Mouse (Mus musculus) MEL (cell line): ENCODE measurements at regions not wholly inside any gene's neighbourhood (a gene's known extent, or its start where the extent isn't known, plus 50 kb on each side); places are given as distances from the start of the nearest gene placed in this dataset.

ENCODE experiments used
- DNase-seq: peaks from one replicate; pipeline ENCODE4 v3.0.0; 2011; ENCODE audit warnings: low read depth, low spot score
- H3K27ac ChIP-seq: 2 replicates; pipeline ENCODE4 v1.5.1; 2012; ENCODE audit warnings: low read depth, mild to moderate bottlenecking, control low read depth, low read length, moderate library complexity; ENCODE audit not compliant: control insufficient read depth
- H3K27me3 ChIP-seq, 2 experiments: fragments of 150-350 bp in 1 of 2; sonication (generic) in 1 of 2; 2 replicates each; pipeline ENCODE4 v1.6.1; 2012; ENCODE audit warnings: low read length in 2 of 2, mild to moderate bottlenecking in 2 of 2, improper control_type of control experiment in 1 of 2, moderate library complexity in 1 of 2; ENCODE audit not compliant: insufficient read depth in 2 of 2, control insufficient read depth in 1 of 2
- H3K36me3 ChIP-seq, 2 experiments: 2 replicates each; pipeline ENCODE4 v1.6.1; 2012 to 2014; ENCODE audit warnings: low read length in 2 of 2, improper control_type of control experiment in 1 of 2, inconsistent platforms in 1 of 2, mild to moderate bottlenecking in 1 of 2; ENCODE audit not compliant: insufficient read depth in 2 of 2, control insufficient read depth in 1 of 2
- H3K4me1 ChIP-seq, 2 experiments: fragments of 150-350 bp in 1 of 2; sonication (generic) in 1 of 2; 2 replicates each; pipeline ENCODE4 v1.6.1; 2012; ENCODE audit warnings: low read length in 2 of 2, improper control_type of control experiment in 1 of 2, mild to moderate bottlenecking in 1 of 2; ENCODE audit not compliant: insufficient read depth in 2 of 2, control insufficient read depth in 1 of 2
- H3K4me3 ChIP-seq, 2 experiments: fragments of 150-350 bp in 1 of 2; sonication (generic) in 1 of 2; 2 replicates each; pipeline ENCODE4 v1.5.1; 2012; ENCODE audit warnings: low read depth in 2 of 2, low read length in 2 of 2, mild to moderate bottlenecking in 2 of 2, moderate library complexity in 2 of 2, control low read depth in 1 of 2, improper control_type of control experiment in 1 of 2; ENCODE audit not compliant: control insufficient read depth in 1 of 2, insufficient read depth in 1 of 2
- H3K79me2 ChIP-seq: 2 replicates; pipeline ENCODE4 v1.6.1; 2012; ENCODE audit warnings: mild to moderate bottlenecking, low read length, moderate library complexity; ENCODE audit not compliant: control insufficient read depth, poor library complexity, insufficient read depth
- H3K9ac ChIP-seq: 2 replicates; pipeline ENCODE4 v1.6.1; 2012; ENCODE audit warnings: low read depth, mild to moderate bottlenecking, control low read depth, low read length, moderate library complexity; ENCODE audit not compliant: control insufficient read depth, poor library complexity, severe bottlenecking
- H3K9me3 ChIP-seq: fragments of 150-350 bp; sonication (generic); replicated peaks from 2 replicates; pipeline ENCODE4 v1.6.1; 2012; ENCODE audit warnings: mild to moderate bottlenecking, low read length, improper control_type of control experiment, moderate library complexity; ENCODE audit not compliant: insufficient read depth
- CHD2 ChIP-seq: IDR thresholded peaks from 2 replicates; pipeline ENCODE4 v1.6.1; 2011; ENCODE audit warnings: low read length, improper control_type of control experiment
- CTCF ChIP-seq, 3 experiments: IDR thresholded peaks in 2 of 3; conservative IDR thresholded peaks in 1 of 3; 2 replicates each; pipeline ENCODE4 v1.5.1; 2011 to 2012; ENCODE audit warnings: low read length in 3 of 3, low read depth in 2 of 3, mild to moderate bottlenecking in 2 of 3, improper control_type of control experiment in 1 of 3, inconsistent platforms in 1 of 3, mixed read lengths in 1 of 3, moderate library complexity in 1 of 3; ENCODE audit not compliant: control insufficient read depth in 1 of 3, insufficient read depth in 1 of 3, poor library complexity in 1 of 3, severe bottlenecking in 1 of 3
- E2F4 ChIP-seq: IDR thresholded peaks from 2 replicates; pipeline ENCODE4 v1.6.1; 2011; ENCODE audit warnings: low read depth, low read length, improper control_type of control experiment, borderline replicate concordance
- ELF1 ChIP-seq: IDR thresholded peaks from 2 replicates; pipeline ENCODE4 v1.6.1; 2014; ENCODE audit warnings: low read depth, mild to moderate bottlenecking, inconsistent platforms, low read length, improper control_type of control experiment, moderate library complexity
- EP300 ChIP-seq, 2 experiments: IDR thresholded peaks; 2 replicates each; pipeline ENCODE4 v1.6.1; 2011; ENCODE audit warnings: improper control_type of control experiment in 2 of 2, low read length in 2 of 2, low read depth in 1 of 2, mild to moderate bottlenecking in 1 of 2
- ETS1 ChIP-seq: IDR thresholded peaks from 2 replicates; pipeline ENCODE4 v1.6.1; 2012; ENCODE audit warnings: low read depth, mild to moderate bottlenecking, inconsistent platforms, low read length, improper control_type of control experiment, moderate library complexity
- JUND ChIP-seq: IDR thresholded peaks from 2 replicates; pipeline ENCODE4 v1.6.1; 2011; ENCODE audit warnings: low read depth, mild to moderate bottlenecking, improper control_type of control experiment, low read length
- KAT2A ChIP-seq: conservative IDR thresholded peaks from 2 replicates; pipeline ENCODE4 v1.6.1; 2012; ENCODE audit warnings: low read depth, low read length, improper control_type of control experiment, inconsistent platforms
- MAZ ChIP-seq: IDR thresholded peaks from 2 replicates; pipeline ENCODE4 v1.6.1; 2012; ENCODE audit warnings: low read depth, mild to moderate bottlenecking, inconsistent platforms, low read length, improper control_type of control experiment
- MEF2A ChIP-seq: IDR thresholded peaks from 2 replicates; pipeline ENCODE4 v1.6.1; 2014; ENCODE audit warnings: low read depth, mild to moderate bottlenecking, inconsistent platforms, low read length, improper control_type of control experiment; ENCODE audit not compliant: poor library complexity, insufficient replicate concordance, severe bottlenecking; ENCODE audit errors: extremely low read depth
- MXI1 ChIP-seq: IDR thresholded peaks from 2 replicates; pipeline ENCODE4 v1.6.1; 2011; ENCODE audit warnings: mild to moderate bottlenecking, low read depth, low read length, improper control_type of control experiment
- MYB ChIP-seq: IDR thresholded peaks from 2 replicates; pipeline ENCODE4 v1.6.1; 2011; ENCODE audit warnings: mild to moderate bottlenecking, low read depth, low read length, improper control_type of control experiment
- MYC ChIP-seq: IDR thresholded peaks from 2 replicates; pipeline ENCODE4 v1.6.1; 2011; ENCODE audit warnings: low read depth, mild to moderate bottlenecking, low read length, improper control_type of control experiment, moderate library complexity
- NELFE ChIP-seq: IDR thresholded peaks from 2 replicates; pipeline ENCODE4 v1.6.1; 2011; ENCODE audit warnings: low read depth, low read length, improper control_type of control experiment
- POLR2A ChIP-seq, 2 experiments: IDR thresholded peaks; 2 replicates each; pipeline ENCODE4 v1.6.1; 2011 to 2012; ENCODE audit warnings: low read length in 2 of 2, mild to moderate bottlenecking in 2 of 2, control low read depth in 1 of 2, improper control_type of control experiment in 1 of 2, low read depth in 1 of 2, moderate library complexity in 1 of 2; ENCODE audit not compliant: control insufficient read depth in 1 of 2, insufficient read depth in 1 of 2, poor library complexity in 1 of 2
- POLR2AphosphoS2 ChIP-seq: IDR thresholded peaks from 2 replicates; pipeline ENCODE4 v1.6.1; 2011; ENCODE audit warnings: low read length, improper control_type of control experiment
- SIN3A ChIP-seq: IDR thresholded peaks from 2 replicates; pipeline ENCODE4 v1.6.1; 2012; ENCODE audit warnings: low read length, improper control_type of control experiment, inconsistent platforms
- TBP ChIP-seq: IDR thresholded peaks from 2 replicates; pipeline ENCODE4 v1.8.0; 2011; ENCODE audit warnings: low read depth, low read length, improper control_type of control experiment
- TCF12 ChIP-seq: IDR thresholded peaks from 2 replicates; pipeline ENCODE4 v1.6.1; 2014; ENCODE audit warnings: low read depth, mild to moderate bottlenecking, inconsistent platforms, low read length, improper control_type of control experiment, moderate library complexity
- USF1 ChIP-seq: IDR thresholded peaks from 2 replicates; pipeline ENCODE4 v1.6.1; 2014; ENCODE audit warnings: low read depth, mild to moderate bottlenecking, inconsistent platforms, low read length, improper control_type of control experiment, moderate library complexity
- ZC3H11A ChIP-seq: IDR thresholded peaks from 2 replicates; pipeline ENCODE4 v1.6.1; 2012; ENCODE audit warnings: low read depth, mild to moderate bottlenecking, inconsistent platforms, low read length, improper control_type of control experiment
- ZMIZ1 ChIP-seq: IDR thresholded peaks from 2 replicates; pipeline ENCODE4 v1.6.1; 2012; ENCODE audit warnings: low read depth, mild to moderate bottlenecking, inconsistent platforms, low read length, improper control_type of control experiment, moderate library complexity
- ZNF384 ChIP-seq: IDR thresholded peaks from 2 replicates; pipeline ENCODE4 v1.6.1; 2012; ENCODE audit warnings: low read depth, mild to moderate bottlenecking, inconsistent platforms, low read length, improper control_type of control experiment

GRCm38 (mm10) chr15:55997977-55998376, 1479.4 kb downstream of the Slc22a22 start:
- TF ChIP-seq ZNF384, result no peak
- no peak for TF ChIP-seq E2F4
- TF ChIP-seq MXI1, result no peak
- TF ChIP-seq ETS1, result no peak
- no peak for TF ChIP-seq ELF1
- TF ChIP-seq JUND, result no peak
- no peak for TF ChIP-seq SIN3A
- no peak for TF ChIP-seq NELFE
- no peak for TF ChIP-seq ZMIZ1
- TF ChIP-seq MAZ, result no peak
- no peak for TF ChIP-seq POLR2A (IDR thresholded peaks at IDR 0.05; ENCODE audit: control insufficient read depth in 1 of 2, insufficient read depth in 1 of 2, low read depth in 1 of 2, low read length in 2 of 2, poor library complexity in 1 of 2)
- TF ChIP-seq MYB, result no peak
- no peak for TF ChIP-seq USF1
- TF ChIP-seq ZC3H11A, result no peak
- Histone ChIP-seq H3K27ac (no peak overlapping the region), H3K9me3 (no peaks in the 10 kb centered on the region), H3K36me3 (no peaks in the 10 kb centered on the region), H3K9ac (no peak overlapping the region), H3K79me2 (no peaks in the 10 kb centered on the region), H3K4me3 (no peak overlapping the region), H3K4me1 (no peaks in the 10 kb centered on the region), H3K27me3 (no peaks in the 10 kb centered on the region)
- no peak for DNase-seq

- H3K4me3 ChIP-seq, result no peak overlapping the region
- no peaks in the 10 kb centered on the region for H3K79me2 ChIP-seq
- no peaks in the 10 kb centered on the region for H3K36me3 ChIP-seq
- no peak for TF ChIP-seq ZMIZ1
- TF ChIP-seq POLR2AphosphoS2, result no peak
- TF ChIP-seq EP300 (IDR thresholded peaks at IDR 0.05; ENCODE audit: low read depth in 1 of 2, low read length in 2 of 2), result no peak
- no peak for TF ChIP-seq ELF1
- TF ChIP-seq TCF12, result no peak
- no peak for TF ChIP-seq POLR2A (IDR thresholded peaks at IDR 0.05; ENCODE audit: control insufficient read depth in 1 of 2, insufficient read depth in 1 of 2, low read depth in 1 of 2, low read length in 2 of 2, poor library complexity in 1 of 2)
- TF ChIP-seq CHD2, result no peak
- TF ChIP-seq MEF2A, result no peak
- TF ChIP-seq TBP, result no peak
- TF ChIP-seq CTCF (IDR thresholded peaks at IDR 0.05 in 2 of 3, conservative IDR thresholded peaks at IDR 0.05 in 1 of 3; ENCODE audit: control insufficient read depth in 1 of 3, insufficient read depth in 1 of 3, low read depth in 2 of 3, low read length in 3 of 3, poor library complexity in 1 of 3, severe bottlenecking in 1 of 3), result no peak
- no peak for TF ChIP-seq SIN3A
- TF ChIP-seq MYC, result no peak
- no peak for TF ChIP-seq KAT2A
- TF ChIP-seq, all 39 proteins: peak for 0
- H3K4me1 ChIP-seq, result no peaks in the 10 kb centered on the region
- H3K27ac ChIP-seq, result no peak overlapping the region
- no peaks in the 10 kb centered on the region for H3K27me3 ChIP-seq
- H3K9ac ChIP-seq, result no peak overlapping the region
- no peak for DNase-seq
- H3K9me3 ChIP-seq, result no peaks in the 10 kb centered on the region
Observed at GRCm38 (mm10) chr15:55994680-55995079, 1482.7 kb downstream of the Slc22a22 start.
